Mouse (Mus musculus): ENCODE results near the gene Ank3. TPM values are rescaled to one million over a fixed set of nuclear protein-coding genes. Genes with fewer than 3 reads are reported as not detected.
A peak's percentile ranks its signal among the peaks of the same experiment; 100 is the strongest.

Ank3 gene
- polyA plus RNA-seq, 1 experiment from 2014 or later: 34.9 TPM

DNA sequence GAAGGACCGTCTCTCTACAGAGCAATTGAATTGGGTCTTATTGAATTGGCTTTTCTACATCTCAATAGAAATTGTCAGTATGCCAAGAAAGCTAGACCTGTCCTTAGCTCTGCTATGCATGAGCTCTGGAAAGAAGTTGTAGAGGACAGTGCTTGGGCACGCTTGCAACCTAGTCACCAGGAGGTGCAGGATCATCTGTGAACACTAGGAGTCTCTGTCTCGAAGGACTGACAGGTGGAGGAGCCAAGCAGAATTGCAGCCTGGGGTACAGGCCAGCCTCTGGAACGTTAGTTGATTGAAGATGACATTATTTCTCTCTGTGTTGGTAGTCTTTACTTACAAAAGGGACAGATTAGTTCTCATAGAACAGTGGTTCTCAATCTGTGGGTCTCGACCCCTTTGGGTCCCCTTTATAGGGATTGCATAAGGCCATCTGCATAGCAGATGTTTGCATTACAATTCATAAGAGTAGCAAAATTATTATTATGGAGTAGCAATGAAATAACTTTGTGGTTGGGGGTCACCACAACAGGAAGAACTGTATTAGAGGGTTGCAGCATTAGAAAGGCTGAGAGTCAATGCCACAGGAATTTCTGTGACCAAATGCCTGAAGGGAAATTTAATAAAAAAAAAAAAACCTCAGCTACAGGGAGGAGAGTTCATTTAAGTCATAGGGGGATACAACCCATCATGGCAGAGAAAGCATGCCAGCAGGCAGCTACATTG is 454.0 kb downstream of the Ank3 start:
- Histone ChIP-seq H3K27ac (replicated peaks) (no peak overlapping the region), H3K36me3 (no peaks in the 10 kb centered on the region), H3K27me3 (ENCODE audit: low read depth, poor library complexity, severe bottlenecking) (no peaks in the 10 kb centered on the region), H3K4me1 (no peaks in the 10 kb centered on the region), H3K4me3 (no peak overlapping the region), H3K9me3 (replicated peaks) (no peaks in the 10 kb centered on the region)
- no peak for DNase-seq (ENCODE audit: low spot score)
- 66% methylated on average over 5 of the region's 5 CpGs for WGBS

DNA sequence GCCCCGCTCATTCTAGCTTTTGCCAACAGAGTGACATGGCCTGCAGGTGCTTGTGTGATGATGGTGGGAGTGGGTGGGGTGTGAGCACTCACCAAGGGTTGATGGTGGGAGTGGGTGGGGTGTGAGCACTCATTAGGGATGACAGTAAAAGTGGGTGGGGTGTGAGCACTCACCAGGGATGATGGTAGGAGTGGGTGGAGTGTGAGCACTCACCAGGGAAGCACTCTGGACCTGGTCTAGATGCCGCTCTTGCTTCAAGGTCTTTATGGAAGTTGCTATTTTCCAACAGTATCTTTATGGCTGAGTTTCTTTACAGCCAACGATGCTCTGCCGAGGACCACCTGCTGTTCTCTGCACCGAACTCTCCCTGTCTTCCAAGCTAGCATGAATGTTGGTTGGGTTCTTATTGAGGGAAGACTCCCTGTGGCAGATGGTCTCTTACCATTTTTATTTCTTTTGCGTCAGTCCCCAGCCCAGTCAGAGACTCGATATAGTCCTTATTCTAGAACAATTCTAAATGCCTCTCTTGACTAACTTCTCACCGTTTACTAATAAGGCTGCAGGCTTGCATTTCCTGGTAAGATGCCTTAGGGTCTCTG is 456.1 kb downstream of the Ank3 start:
- no peak for DNase-seq (ENCODE audit: low spot score)
- Histone ChIP-seq H3K4me3 (no peak overlapping the region), H3K27me3 (ENCODE audit: low read depth, poor library complexity, severe bottlenecking) (no peaks in the 10 kb centered on the region), H3K27ac (replicated peaks) (no peak overlapping the region), H3K36me3 (no peaks in the 10 kb centered on the region), H3K4me1 (peaks cover 8% of the 10 kb centered on the region), H3K9me3 (replicated peaks) (no peaks in the 10 kb centered on the region)
- WGBS: 90% methylated on average over 8 of the region's 8 CpGs

DNA sequence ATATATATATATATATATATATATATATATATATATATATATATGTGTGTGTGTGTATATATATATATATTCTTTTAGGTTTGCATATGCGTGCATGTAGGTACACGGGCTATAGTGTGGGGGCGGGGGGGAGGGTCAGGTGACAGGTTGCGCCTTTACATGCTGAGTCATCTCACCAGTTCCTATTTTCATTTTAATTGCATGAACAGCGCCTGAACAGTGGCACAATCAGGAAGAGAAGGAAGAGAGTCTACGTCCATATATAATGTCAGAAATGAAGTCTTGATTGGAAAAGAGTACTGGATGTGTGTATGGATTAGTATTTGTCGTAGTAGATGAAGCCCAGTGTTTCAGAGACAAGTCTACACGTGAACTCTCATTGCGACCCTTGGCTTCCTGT is 459.4 kb downstream of the Ank3 start:
- no peak overlapping the region for H3K4me3 ChIP-seq
- WGBS: 93% methylated on average over 9 of the region's 9 CpGs
- no peaks in the 10 kb centered on the region for H3K27me3 ChIP-seq (ENCODE audit: low read depth, poor library complexity, severe bottlenecking)
- H3K4me1 ChIP-seq: peaks cover 8% of the 10 kb centered on the region
- no peaks in the 10 kb centered on the region for H3K9me3 ChIP-seq (replicated peaks)
- DNase-seq (ENCODE audit: low spot score): no peak
- no peak overlapping the region for H3K27ac ChIP-seq (replicated peaks)
- H3K36me3 ChIP-seq: no peaks in the 10 kb centered on the region

DNA sequence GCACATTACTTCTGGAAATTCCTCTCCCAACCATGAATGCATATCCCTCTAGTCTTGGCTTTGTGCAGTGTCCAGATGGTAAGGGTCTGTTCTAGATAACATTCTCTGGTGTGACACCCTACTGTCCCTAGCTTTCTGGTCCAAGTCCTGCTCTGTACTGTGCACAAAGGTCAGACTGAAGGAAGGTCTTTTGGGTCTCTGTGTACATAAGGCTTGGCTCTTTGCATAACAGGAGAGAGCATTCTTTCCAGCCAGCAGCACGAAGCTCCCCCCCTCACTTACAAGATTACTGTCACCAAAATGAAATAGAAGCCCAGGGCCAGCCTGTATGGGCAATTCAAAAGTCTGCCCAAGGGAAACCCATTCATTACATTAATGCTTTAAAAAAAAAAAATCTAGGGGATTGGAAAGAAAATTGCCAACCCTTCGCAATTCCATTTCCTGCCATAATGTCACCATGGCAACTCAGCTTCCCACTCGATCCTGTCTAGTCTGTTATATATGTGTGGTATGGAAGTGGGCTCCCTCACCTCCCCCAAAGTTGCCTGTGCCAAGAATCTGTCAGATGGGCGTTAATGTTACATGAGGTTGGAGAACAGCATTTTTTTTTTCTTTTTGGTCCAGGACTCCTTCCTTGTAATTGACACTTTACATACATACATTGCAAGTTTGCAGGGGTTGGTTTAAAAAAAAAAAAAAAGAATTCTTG is 460.5 kb downstream of the Ank3 start:
- WGBS: 61% methylated on average over 4 of the region's 4 CpGs
- H3K4me1 ChIP-seq: peaks cover 8% of the 10 kb centered on the region
- H3K27me3 ChIP-seq (ENCODE audit: low read depth, poor library complexity, severe bottlenecking): no peaks in the 10 kb centered on the region
- no peak overlapping the region for H3K27ac ChIP-seq (replicated peaks)
- no peak overlapping the region for H3K4me3 ChIP-seq
- no peaks in the 10 kb centered on the region for H3K9me3 ChIP-seq (replicated peaks)
- no peak for DNase-seq (ENCODE audit: low spot score)
- H3K36me3 ChIP-seq: no peaks in the 10 kb centered on the region

DNA sequence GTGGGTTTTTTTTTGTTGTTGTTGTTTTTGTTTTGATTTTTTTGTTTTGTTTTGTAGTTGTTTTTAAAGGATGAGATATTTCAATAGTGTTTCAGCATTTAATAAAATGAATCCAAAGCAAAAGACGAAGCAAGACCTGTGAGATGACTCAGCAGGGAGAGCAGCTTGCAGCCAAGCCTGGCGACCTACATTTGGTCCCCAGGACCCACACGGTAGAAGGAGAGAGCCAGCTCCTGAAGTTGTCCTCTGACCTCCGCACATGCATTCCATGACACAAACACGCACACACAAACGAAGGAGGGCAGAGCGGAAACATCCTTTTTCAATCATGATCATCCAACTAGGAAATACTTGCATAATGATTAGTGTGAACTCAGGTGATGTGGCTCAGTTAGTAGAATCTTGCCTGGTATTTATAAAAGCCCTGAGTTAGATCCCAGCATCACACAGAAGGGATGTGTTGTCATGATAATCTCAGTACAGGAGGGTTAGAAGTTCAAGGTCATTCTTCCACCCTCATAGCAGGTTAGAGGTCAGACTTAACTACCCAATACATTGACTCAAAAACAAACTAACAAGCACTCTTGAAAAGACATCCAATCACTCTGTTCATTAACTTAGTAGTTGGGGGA is 461.4 kb downstream of the Ank3 start:
- Histone ChIP-seq H3K27ac (replicated peaks) (no peak overlapping the region), H3K4me3 (no peak overlapping the region), H3K27me3 (ENCODE audit: low read depth, poor library complexity, severe bottlenecking) (no peaks in the 10 kb centered on the region), H3K4me1 (peaks cover 8% of the 10 kb centered on the region), H3K36me3 (no peaks in the 10 kb centered on the region), H3K9me3 (replicated peaks) (no peaks in the 10 kb centered on the region)
- DNase-seq (ENCODE audit: low spot score): no peak
- 91% methylated on average over 7 of the region's 7 CpGs for WGBS

DNA sequence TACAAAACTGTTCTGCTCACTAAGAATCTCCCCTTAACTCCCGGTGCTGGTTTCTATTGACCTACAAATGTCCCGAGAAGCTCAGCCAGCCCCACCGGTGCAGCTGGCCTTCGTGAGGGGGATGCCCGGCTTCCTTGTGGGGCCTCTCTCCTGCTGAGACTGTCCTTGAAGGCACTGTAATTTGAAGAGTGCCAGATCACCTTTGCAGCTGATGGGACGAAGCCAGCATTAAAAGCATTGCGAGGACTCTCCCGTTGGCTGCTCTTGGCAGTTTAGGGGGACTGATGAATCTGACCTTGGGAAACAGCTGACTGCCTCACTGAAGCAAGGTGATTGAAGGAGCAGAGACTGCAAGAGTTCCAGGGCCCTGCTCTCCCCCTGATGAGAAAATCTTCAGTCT is 464.3 kb downstream of the Ank3 start:
- Histone ChIP-seq H3K36me3 (no peaks in the 10 kb centered on the region), H3K27me3 (ENCODE audit: low read depth, poor library complexity, severe bottlenecking) (no peaks in the 10 kb centered on the region), H3K4me3 (no peak overlapping the region), H3K4me1 (peaks cover 8% of the 10 kb centered on the region), H3K9me3 (replicated peaks) (no peaks in the 10 kb centered on the region), H3K27ac (replicated peaks) (no peak overlapping the region)
- WGBS: 67% methylated on average over 8 of the region's 8 CpGs
- no peak for DNase-seq (ENCODE audit: low spot score)

DNA sequence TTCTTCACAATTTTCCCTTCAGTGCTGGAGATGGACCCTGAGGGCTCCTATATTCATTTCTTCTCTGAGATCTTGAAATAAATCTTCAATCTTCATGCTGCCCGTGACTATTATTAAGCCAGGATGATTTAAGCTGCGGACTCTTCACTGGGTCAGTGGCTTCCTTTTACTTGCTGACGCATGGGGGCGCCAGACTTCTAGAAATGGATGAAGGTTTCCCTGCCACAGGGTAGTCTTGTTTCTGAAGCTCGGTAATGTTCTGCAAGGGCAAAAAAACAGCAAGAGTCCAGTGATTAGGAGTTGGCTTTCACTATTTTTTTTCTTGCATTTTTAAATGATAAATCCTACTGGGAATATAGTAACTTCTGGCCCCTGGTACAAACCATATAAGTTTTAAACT is 471.8 kb downstream of the Ank3 start:
- H3K4me1 ChIP-seq: no peaks in the 10 kb centered on the region
- H3K36me3 ChIP-seq: no peaks in the 10 kb centered on the region
- no peaks in the 10 kb centered on the region for H3K27me3 ChIP-seq (ENCODE audit: low read depth, poor library complexity, severe bottlenecking)
- H3K4me3 ChIP-seq: no peak overlapping the region
- DNase-seq (ENCODE audit: low spot score): peak; percentile 74
- 17% methylated on average over 5 of the region's 5 CpGs for WGBS
- no peak overlapping the region for H3K27ac ChIP-seq (replicated peaks)
- H3K9me3 ChIP-seq (replicated peaks): no peaks in the 10 kb centered on the region

DNA sequence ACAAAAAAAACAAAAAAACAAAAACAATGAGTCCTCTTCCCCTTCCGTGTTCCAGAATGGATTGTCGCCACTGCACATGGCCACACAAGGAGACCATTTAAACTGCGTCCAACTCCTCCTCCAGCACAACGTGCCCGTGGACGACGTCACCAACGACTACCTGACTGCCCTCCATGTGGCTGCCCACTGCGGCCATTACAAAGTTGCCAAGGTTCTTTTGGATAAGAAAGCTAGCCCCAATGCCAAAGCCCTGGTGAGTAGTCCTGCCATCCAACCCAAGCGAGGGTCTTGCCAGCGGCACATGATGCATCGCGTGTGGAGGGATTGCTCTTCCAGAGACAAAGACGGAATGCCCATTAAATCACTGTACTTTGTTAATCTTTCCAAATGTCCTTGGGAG is 472.4 kb downstream of the Ank3 start:
- Histone ChIP-seq H3K4me3 (no peak overlapping the region), H3K27me3 (ENCODE audit: low read depth, poor library complexity, severe bottlenecking) (no peaks in the 10 kb centered on the region), H3K27ac (replicated peaks) (no peak overlapping the region), H3K4me1 (no peaks in the 10 kb centered on the region), H3K9me3 (replicated peaks) (no peaks in the 10 kb centered on the region), H3K36me3 (no peaks in the 10 kb centered on the region)
- no peak for DNase-seq (ENCODE audit: low spot score)
- WGBS: 94% methylated on average over 14 of the region's 14 CpGs

DNA sequence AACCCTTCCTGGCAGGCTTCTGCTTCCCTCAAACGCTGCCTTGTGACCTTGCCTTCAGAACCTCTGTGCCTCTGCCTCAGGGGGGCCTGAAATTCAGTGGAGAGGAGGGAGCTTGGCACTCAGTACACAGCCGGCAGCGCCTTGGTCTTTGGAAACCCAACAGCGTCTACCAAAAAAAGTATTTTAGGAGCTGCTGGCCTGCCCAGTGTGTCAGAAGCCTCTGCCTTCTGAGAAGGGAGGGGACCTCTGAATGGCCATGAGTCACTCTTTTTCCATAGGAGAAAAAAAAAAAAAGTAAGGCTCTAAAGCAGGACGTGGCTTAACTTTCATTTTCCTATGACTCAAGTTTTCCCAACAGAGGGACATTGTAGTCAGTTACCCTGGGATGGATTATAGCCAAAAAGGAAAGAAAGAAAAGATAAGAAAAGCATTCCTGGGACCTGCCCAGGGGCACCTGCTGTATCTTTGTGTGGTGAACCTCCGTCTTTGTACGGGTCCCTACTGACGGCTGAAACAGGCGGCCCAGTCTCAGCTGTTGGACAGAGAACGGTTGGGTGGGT is 473.7 kb downstream of the Ank3 start:
- DNase-seq (ENCODE audit: low spot score): no peak

DNA sequence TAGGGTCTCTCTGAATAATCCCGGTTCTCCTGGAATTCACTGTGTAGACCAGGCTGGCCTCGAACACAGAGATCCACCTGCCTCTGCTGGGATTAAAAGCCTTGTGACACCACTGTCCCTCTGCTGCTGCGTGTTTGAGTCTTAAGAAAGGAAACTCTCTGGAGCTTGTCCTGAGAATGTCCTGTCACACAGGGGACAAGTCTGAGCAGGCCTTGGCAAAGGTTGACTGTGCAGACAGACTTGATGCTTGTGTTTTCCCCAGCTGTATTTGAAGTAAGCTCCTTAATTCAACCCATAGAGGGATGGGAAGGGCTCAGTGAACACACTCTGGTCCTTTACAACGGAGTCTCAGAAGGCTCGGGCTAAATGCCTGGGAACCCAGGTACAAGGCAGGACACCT is 474.3 kb downstream of the Ank3 start:
- no peaks in the 10 kb centered on the region for H3K9me3 ChIP-seq (replicated peaks)
- H3K27ac ChIP-seq (replicated peaks): no peak overlapping the region
- H3K4me1 ChIP-seq: no peaks in the 10 kb centered on the region
- H3K27me3 ChIP-seq (ENCODE audit: low read depth, poor library complexity, severe bottlenecking): no peaks in the 10 kb centered on the region
- no peak for DNase-seq (ENCODE audit: low spot score)
- H3K4me3 ChIP-seq: no peak overlapping the region
- H3K36me3 ChIP-seq: no peaks in the 10 kb centered on the region
- 84% methylated on average over 5 of the region's 5 CpGs for WGBS

More for the DNA sequence above, 473.7 kb downstream of the Ank3 start:
- H3K4me3 ChIP-seq: no peak overlapping the region
- H3K4me1 ChIP-seq: no peaks in the 10 kb centered on the region
- whole genome bisulfite sequencing: 81% methylated on average over 10 of the region's 10 CpGs
- H3K27me3 ChIP-seq (ENCODE audit: low read depth, poor library complexity, severe bottlenecking): no peaks in the 10 kb centered on the region
- no peak overlapping the region for H3K27ac ChIP-seq (replicated peaks)
- no peaks in the 10 kb centered on the region for H3K9me3 ChIP-seq (replicated peaks)
- H3K36me3 ChIP-seq: no peaks in the 10 kb centered on the region

DNA sequence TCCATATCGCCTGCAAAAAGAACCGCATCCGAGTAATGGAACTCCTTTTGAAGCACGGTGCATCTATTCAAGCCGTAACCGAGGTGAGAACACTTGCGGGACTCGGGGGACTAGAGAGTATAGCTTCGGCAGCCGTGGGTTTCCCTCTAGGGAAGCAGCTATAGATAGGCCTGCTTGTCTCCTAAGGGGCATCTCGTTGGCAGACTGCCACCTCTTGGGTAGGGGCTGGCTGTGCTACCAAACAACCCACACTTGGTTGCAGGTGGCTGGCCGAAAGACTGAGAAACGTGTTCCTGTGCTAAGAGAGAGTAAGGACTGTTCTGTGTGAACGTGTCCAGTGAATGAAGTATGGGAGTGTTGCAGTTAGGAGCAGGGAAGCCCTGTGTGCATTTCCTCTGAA is 476.2 kb downstream of the Ank3 start:
- Histone ChIP-seq H3K27me3 (ENCODE audit: low read depth, poor library complexity, severe bottlenecking) (no peaks in the 10 kb centered on the region), H3K4me3 (no peak overlapping the region), H3K36me3 (no peaks in the 10 kb centered on the region), H3K27ac (replicated peaks) (no peak overlapping the region), H3K4me1 (no peaks in the 10 kb centered on the region), H3K9me3 (replicated peaks) (no peaks in the 10 kb centered on the region)
- WGBS: 94% methylated on average over 14 of the region's 14 CpGs
- DNase-seq (ENCODE audit: low spot score): no peak

DNA sequence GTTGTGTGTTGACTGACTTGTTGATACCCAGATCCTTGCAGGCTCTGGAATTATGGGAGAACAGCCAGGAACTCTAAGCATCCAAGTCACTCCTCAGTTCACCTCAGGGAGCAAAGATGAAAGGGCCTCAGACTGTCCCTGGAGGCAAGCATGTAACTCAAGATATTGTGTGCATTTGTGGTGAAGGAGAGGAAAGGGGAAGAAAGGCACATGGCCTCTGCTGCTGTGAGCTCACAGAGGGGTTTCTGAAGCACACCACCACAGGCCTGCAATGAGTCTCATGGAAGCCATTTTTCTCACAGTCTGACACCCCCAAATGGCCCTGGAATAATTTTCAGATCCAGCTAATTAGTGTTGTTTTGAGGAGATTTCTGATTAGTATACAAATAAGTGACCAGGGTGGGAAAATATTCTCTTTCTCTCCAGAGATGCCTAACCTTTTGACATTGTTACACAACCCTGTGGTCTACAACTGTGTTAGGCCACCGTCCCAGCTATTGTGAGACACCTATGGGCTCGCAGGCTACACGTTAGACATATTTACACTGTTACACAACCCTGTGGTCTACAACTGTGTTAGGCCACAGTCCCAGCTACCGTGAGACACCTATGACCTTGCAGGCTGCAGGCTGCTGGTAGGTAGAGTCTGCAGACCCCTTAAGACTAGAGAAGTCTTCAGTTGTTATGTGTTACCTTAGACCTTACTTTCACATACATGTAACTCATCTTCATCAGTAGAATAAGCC is 485.5 kb downstream of the Ank3 start:
- DNase-seq (ENCODE audit: low spot score): no peak
- 0 out of 2 replicates have a peak, but pooled peaks cover 3% of the 10 kb centered on the region for H3K4me1 ChIP-seq
- no peak overlapping the region for H3K27ac ChIP-seq (replicated peaks)
- H3K9me3 ChIP-seq (replicated peaks): no peaks in the 10 kb centered on the region
- no peaks in the 10 kb centered on the region for H3K27me3 ChIP-seq (ENCODE audit: low read depth, poor library complexity, severe bottlenecking)
- WGBS: 97% methylated on average over 4 of the region's 4 CpGs
- no peak overlapping the region for H3K4me3 ChIP-seq
- peaks cover 30% of the 10 kb centered on the region for H3K36me3 ChIP-seq

Data from midbrain, embryonic 10.5 days (tissue).